Mouse (Mus musculus): ENCODE measurements at regions not wholly inside any gene's neighbourhood (a gene's known extent, or its start where the extent isn't known, plus 50 kb on each side); places are given as distances from the start of the nearest gene placed in this dataset.

DNA sequence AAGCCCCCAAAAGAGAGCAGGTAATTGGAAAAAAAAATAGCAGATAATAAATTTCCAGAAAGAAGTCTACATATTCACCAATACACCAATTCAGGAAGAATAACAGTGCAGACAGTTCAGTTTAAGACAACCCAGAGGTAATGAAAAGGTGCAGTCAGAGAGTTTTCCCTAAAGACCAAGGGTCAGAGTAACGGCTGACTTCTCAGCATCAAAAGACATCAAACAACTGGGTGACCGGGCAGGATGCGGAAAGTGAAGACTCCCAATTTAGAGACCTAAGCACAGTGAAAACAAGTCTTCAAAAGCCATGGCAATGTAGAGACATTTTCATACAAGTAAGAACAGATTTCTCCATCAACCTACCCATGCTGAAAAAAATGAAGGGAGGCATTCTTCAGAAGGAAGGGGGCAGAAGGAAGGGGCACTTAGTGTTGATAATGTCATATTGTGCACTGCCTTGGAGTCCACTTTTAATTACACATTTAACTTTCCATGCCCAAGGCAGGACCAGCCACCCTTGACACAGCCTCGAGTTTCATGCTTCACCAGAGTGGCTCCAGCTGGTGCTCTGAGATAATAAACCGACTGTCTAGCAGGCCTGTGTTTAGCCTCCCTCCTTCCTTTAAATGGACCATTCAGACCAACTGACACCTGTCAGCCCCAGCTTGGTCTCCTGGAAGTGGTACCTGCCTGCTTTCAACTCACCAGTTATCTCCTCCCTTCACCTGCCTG, 129.7 kb downstream of the Eva1a start:
- TF ChIP-seq CTCF (IDR thresholded peaks at IDR 0.05; ENCODE audit: low read depth) (no peak), EP300 (IDR thresholded peaks at IDR 0.05; ENCODE audit: low read depth) (no peak)
